Mouse (Mus musculus): Measurements from ENCODE around the gene Lmbr1l.
"Not testable (repeated sequence)": the region's sequence is repeated elsewhere in the genome, so short reads cannot be mapped to it uniquely, and the experiment has no call there.

Gene Lmbr1l

DNA sequence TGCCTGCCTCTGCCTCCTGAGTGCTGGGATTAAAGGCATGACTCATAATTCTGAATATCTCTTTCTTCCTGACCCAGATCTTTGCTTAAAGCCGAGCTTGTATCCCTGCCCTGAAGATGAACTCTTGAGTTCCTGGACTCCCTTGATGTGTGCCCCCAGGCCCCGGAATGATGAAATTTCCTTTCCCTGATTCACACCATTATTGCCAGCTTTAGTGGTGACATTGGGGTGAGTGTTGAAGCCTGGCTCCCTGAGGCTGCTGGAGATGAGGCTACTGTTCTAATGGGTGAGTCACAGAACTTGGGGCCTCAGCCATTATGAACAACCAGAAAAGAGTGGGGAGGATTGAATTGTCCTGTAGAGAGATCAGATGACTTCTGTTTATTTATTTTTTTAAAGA, 23.5 kb upstream of the Lmbr1l start:
- in situ Hi-C loops (cut with MboI; ENCODE audit: unreplicated experiment in 2 of 2) = no loop called here

DNA sequence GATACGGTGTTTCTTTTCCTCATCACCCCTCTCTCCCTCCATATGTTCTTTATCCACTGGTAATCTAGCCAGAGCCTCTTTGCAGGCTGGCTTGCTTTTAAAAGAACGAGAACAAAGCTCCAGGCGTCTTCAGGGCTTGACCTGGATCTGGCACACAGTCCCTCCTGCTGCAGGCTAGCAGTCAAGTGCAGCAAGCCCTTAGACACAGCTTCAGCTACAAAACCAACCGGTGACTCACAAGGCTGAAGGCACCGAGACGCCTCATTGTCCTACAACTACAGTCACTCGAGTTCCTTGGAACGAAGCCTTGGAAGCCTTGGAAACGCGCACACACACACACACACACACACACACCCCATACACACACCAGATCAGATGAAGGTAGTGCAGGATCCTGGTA, 22.8 kb upstream of the Lmbr1l start:
- in situ Hi-C loops (cut with MboI; ENCODE audit: unreplicated experiment in 2 of 2) = no loop called here

DNA sequence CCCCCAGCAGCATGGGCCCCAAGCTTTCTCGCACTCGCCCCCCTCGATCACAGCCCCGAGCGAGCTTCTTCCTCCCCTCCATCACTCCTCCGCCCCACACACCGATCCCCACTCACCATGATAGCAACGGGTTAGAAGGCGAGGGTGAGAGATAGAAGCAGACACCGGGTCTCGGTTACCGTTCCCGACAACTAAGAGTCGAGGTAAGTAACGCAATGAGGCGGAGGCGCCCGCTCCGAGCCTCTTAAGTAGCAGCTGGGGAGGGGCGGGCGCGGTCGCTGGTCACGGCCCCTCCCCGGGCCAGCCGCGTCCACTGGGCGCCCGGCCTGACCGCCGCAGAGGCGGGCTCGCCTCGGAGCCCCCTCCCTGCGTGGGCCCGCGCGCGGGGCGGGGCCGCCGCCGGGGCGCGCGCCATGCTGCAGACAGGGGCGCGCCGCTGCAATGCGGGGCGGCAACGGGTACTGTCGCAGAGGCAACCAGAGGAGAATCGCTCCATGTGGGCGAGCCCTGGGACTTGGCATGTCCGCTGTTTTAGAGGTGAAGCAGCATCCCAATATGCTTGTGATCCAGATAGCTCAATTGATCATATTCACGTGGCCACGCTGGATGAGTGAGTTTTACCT, 16.3 kb upstream of the Lmbr1l start, which contains the start of gene Tuba1b:
Gene Tuba1b, minus strand, starts transcription at position 349 of the 623 bp plus-strand sequence.
- in situ Hi-C loops (cut with MboI; ENCODE audit: unreplicated experiment in 2 of 2) = no loop called here

DNA sequence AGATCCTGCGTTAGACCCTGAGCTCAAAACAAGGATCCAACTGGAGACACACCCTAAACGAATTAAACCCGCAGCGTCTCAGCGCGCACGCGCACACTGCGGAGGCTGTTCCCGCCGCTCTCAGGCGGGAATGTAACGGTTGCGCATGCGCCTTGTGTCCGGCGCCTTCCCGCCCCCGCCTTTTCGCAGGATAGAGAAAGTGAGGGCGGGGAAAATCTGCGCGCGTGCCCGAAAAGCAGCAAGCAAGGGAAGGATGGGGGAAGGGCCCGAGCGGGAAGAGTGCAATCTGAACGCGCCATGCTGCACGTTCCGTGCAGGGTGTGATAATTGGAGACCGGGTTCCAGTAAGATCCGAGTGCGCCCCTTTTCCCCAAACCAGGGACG, 15.8 kb upstream of the Lmbr1l start:
- in situ Hi-C loops (cut with MboI; ENCODE audit: unreplicated experiment in 2 of 2) = no loop called here

DNA sequence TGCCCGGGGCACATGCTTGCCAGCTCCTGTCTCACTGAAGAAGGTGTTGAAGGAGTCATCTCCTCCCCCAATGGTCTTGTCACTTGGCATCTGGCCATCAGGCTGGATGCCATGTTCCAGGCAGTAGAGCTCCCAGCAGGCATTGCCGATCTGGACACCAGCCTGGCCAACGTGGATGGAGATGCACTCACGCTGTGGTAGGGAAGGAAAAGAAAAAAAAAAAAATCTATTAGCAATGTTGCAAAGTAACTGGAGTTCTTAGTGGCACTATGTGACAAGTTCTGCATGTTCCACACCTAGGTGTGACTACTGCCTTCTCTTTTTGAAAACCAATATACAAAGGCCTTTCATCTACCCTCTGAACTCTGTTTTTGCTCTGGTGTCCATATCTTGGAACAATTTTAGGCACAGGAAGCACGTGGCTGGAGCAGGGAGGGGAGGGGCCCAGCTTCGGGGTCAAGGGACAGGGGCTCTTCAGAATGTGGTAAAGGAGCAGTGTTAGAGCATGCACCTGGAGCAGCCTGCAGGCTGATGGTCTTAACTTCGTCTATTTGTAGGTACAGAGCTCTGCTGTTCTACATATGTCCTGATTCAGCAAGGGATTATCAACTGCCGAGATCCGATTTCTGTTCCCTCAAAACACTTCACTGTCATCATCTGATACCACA, 15.1 kb upstream of the Lmbr1l start:
- in situ Hi-C loops (cut with MboI; ENCODE audit: unreplicated experiment in 2 of 2) = not testable (repeated sequence)

DNA sequence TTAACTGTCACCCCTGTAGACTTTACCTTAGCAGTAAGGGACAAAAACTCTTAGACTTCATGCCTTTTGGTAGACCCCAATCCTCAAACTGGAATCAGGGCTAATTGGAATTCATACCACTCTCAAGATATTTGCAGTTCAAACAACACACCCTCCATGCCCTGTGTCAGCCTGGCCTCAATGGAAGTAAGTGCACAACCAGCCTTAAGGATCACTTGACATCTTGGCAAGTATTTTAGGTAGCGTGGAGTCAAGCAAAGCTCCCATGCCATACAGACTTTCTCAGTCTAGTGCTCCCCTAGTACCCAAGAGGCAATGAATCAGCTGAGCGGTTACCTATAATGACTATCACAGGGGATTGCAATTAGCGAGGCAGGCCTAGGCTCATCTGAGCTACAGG, 13.0 kb upstream of the Lmbr1l start:
- in situ Hi-C loops (cut with MboI; ENCODE audit: unreplicated experiment in 2 of 2) = no loop called here

DNA sequence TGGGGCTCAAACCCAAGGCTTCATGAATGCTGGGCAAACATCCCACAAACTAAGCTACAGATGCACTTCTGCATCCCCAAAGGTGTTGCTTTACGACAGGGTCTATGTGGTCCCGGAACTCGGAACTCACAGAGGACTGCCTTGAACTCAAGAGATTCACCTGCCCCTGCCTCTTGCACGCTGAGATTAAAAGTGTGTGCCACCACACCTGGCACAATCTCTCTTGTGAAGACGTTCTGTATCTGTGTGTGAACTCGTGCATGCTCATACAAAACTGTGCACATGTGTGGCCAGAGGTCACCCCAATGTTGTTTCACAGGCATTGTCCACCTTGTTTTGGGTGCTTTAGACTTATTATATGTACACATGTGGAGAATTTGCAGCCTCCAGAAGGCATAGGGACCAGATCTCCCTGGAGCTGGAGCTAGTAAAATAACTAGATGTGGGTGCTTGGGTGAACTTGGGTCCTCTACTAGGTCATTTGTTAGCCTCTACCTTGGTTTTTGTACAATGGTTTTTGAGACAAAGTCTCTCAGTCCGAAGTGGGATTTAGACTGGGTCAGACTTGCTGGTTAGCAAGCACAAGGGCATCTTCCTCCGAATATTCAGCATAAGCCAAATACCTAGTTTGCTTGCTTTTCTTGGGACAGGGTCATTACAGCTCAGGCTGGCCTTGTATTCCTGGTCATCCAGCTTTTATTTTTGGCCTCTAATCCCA, 12.1 kb upstream of the Lmbr1l start:
- in situ Hi-C loops (cut with MboI; ENCODE audit: unreplicated experiment in 2 of 2) = no loop called here

DNA sequence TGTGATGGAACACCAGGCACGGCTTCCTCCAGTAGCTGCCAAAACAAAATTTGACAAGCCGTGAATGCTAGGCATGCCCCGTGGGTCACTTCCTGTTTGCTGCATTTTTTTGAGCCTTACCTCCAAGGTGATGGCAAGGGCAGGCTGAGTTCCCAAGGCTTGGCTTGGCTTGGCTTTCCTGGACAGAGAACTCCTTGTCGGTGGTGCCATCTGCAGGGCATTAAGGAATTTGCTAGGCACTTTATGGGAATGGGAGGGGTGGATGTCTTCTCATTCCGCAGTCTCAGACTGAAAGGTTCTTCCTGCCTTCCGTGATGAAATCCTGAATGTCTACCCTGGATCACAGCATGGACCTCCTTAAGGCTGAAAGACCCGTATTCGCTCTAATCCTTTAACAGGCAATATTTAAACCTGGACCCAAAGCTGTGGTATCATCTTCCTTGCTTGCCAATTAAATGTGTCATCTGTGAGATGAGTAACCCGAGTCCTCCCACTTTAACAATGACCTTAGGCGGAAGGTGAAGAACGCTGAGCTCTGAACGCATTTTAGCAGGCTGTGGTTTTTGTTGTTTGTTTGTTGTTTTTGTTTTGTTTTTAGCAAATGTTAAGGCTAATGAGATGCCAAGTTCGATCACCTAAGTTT, 10.7 kb upstream of the Lmbr1l start:
- in situ Hi-C loops (cut with MboI; ENCODE audit: unreplicated experiment in 2 of 2) = no loop called here

DNA sequence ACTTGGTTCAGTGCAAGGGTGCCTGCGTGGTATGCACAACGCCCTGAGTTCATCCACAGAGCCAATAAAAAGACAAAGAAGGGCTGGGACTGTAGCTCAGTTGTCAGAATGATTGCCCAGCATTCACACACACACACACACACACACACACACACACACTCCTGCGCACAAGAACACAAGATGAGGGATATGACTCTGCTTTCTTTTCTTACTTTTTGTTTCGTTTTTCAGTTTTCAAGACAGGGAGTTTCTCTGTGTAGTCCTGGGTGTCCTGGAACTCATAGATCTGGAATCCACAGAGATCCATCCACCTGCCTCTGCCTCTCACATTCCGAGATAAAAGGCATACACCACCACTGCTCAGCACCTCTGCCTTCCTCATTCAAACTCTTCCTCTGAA, 9.5 kb upstream of the Lmbr1l start:
- in situ Hi-C loops (cut with MboI; ENCODE audit: unreplicated experiment in 2 of 2) = no loop called here

DNA sequence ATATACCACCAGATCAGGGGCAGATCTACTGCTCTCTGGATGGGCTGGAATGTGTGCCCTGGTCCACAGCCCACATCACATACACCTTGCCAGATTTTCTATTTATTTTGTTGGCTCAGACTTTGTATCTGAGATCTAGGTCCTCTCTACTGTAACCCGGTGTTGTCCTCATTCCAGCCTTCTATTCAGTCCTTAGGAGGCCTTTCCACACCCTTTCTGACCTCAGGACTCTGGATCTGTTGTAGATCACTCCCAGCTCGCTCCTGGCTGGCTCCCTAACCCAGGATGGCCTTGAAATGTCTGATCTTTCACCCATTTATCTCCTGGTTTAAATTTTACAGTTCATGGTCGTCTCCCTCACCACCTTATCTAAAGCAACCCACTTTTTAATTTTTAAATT, 6.7 kb upstream of the Lmbr1l start:
- in situ Hi-C loops (cut with MboI; ENCODE audit: unreplicated experiment in 2 of 2) = loop anchor here in 1 of 2 experiments (25.0 kb wide), 1 partner anchor 1388 kb away; the partner anchor contains the start of gene Mettl7a1

DNA sequence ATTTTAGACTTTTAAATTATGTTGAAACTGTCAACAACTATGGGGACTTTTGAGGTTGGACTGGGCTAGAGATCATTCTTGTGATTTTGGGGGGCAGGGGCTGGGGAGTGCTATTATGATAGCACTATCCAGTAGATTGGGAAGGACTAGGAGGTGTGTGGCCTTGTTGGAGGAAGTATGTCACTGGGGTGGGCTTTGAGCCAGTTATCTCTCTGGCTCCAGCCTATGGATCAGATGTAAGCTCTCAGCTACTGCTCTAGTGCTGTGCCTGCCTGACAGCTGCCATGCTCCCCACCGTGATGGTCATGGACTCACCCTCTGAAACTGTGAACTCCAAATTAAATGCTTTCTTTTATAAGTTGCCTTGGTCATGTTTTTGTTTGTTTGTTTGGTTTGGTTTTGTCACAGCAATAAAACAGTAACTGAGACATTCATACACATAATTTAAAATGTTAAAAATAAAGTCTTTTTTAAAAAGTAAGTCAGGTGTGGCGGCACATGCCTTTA, 5.1 kb upstream of the Lmbr1l start:
- in situ Hi-C loops (cut with MboI; ENCODE audit: unreplicated experiment in 2 of 2) = loop anchor here in 1 of 2 experiments (25.0 kb wide), 1 partner anchor 1389 kb away; the partner anchor contains the start of gene Mettl7a1

DNA sequence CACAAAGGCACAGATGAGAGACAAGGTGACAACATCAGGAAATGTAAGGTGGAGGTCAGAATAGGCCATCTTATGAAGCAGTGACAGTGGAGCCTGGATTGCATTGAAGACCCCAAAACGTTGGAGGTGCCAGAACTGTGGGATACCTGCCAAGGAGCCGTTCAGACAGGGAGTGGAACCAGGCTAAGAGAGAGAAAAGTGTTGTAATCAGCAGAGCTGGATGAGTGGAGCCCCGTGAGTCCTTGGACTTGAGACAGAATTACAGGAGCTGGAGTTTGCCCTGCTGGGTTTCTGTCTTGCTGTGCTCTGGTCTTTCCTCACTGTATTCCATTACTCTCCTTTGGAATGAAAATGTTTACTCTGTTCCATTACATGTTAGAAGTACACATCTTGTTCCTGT, 4.5 kb upstream of the Lmbr1l start:
- in situ Hi-C loops (cut with MboI; ENCODE audit: unreplicated experiment in 2 of 2) = loop anchor here in 1 of 2 experiments (25.0 kb wide), 1 partner anchor 1390 kb away; the partner anchor contains the start of gene Mettl7a1

DNA sequence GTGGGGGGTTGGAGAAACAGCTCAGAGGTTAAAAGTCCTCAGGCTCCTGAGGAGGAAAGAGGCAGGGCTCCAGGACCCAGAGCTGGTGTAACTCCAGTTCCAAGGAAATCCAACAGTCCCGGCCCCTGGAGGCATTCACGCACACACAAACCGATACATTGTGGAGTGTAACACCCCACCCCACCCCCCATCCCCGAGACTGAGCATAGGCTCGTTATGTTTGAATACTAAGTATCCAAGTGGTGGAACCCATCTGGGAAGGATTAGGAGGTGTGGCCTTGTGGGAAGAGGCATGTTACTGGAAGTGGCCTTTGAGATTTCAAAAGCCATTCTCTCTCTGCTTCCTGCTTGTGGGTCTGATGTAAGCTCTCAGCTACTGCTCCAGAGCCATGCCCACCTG, 3.5 kb upstream of the Lmbr1l start:
- in situ Hi-C loops (cut with MboI; ENCODE audit: unreplicated experiment in 2 of 2) = loop anchor here in 1 of 2 experiments (25.0 kb wide), 1 partner anchor 1391 kb away; the partner anchor contains the start of gene Mettl7a1

DNA sequence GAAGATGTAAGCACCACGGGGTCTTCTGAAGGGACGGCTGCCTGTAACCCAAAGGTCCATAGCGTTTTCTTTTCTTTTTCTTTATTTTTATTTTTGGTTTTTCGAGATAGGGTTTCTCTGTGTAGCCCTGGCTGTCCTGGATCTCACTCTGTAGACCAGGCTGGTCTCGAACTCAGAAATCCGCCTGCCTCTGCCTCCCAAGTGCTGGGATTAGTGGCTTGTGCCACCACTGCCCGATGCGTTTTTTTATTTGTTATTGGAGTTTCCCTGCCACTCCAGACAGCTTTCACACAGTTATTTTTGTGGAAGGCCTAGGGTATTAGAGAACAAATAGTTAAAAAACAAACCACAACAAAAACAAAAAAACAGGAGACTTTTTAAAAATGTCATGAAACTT, 466 bp upstream of the Lmbr1l start:
- in situ Hi-C loops (cut with MboI; ENCODE audit: unreplicated experiment in 2 of 2) = loop anchor here in 1 of 2 experiments (25.0 kb wide), 1 partner anchor 1394 kb away; the partner anchor contains the start of gene Mettl7a1

DNA sequence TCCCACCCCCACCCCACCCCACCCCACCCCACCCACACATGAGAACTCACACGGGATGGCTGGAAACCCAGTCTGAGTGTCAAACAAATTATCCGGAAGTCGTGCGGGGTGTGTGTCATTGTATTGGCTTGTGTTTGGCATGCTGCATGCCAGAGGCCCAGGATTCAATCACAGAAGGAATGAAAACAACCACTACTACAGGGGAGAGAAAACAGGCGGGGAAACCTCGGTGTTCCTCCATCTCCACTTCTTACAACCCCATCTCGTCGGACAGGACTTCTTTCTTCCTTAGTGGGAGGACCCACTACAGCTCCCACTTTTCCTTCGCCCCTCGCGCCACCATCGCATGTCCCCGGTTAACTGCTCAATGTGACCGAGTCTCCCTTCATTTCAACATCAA, 940 bp downstream of the Lmbr1l start:
- in situ Hi-C loops (cut with MboI; ENCODE audit: unreplicated experiment in 2 of 2) = loop anchor here in 1 of 2 experiments (25.0 kb wide), 1 partner anchor 1395 kb away; the partner anchor contains the start of gene Mettl7a1

DNA sequence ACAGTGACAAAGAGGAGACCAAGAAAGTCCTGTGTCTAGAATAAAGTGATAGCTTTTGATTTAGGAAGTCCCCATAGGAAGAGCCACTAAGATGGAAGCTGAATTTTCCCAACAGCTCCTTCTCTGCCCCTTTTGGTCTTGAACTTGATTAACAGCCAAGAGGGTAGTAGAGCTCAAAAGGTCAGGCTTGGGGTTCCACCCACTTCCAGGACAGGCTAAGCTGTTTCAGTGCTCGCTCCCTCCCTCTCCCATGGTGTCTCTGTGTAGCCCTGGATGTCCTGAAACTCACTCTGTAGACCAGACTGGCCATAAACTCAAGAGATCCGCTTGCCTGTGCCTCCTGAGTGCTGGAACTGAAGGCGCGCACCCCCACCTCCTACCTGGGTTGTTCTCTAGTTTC, 2.0 kb downstream of the Lmbr1l start:
- in situ Hi-C loops (cut with MboI; ENCODE audit: unreplicated experiment in 2 of 2) = loop anchor here in 1 of 2 experiments (25.0 kb wide), 1 partner anchor 1396 kb away; the partner anchor contains the start of gene Mettl7a1

DNA sequence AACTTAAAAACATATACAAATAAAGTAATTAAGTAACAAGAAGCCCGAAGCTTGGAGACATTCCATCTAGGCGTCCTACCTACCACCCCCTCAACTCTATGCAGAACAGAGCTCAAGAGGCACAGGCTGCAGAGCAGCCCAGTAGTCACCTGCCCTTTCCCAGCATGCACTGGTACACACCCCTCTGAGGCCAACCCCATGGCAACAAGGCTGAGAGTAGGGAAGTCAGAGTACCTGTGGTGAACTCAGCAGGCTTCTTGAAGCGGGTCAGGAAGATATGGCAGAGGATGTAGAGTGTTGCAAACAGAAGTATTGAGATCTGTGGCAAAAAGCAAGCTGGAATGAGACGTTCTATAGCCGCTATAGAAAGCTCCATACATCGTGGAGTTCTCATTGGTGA, 3.1 kb downstream of the Lmbr1l start:
- in situ Hi-C loops (cut with MboI; ENCODE audit: unreplicated experiment in 2 of 2) = loop anchor here in 1 of 2 experiments (25.0 kb wide), 1 partner anchor 1397 kb away; the partner anchor contains the start of gene Mettl7a1

DNA sequence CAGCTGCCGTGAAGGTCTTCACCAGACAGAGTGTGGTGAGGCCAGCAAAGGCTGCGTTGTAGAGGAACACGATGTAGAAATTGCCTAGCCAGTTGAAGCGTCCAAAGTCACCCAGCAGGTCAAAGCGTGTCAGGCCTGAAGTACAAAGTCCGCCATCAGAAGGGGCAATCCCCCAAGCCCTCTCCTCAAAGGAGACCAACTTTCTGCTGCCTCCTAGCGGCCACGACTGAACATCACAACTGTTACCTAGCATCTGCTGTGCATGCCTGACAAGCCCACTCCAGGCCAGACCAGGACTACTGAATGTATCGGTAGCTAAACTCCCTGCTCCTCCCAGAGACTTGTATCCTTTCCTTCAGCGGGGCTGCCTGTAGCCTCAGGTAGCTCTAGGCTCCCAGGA, 13.3 kb downstream of the Lmbr1l start:
- in situ Hi-C loops (cut with MboI; ENCODE audit: unreplicated experiment in 2 of 2) = loop anchor here in 1 of 2 experiments (25.0 kb wide), 1 partner anchor 1408 kb away; the partner anchor contains the start of gene Mettl7a1

DNA sequence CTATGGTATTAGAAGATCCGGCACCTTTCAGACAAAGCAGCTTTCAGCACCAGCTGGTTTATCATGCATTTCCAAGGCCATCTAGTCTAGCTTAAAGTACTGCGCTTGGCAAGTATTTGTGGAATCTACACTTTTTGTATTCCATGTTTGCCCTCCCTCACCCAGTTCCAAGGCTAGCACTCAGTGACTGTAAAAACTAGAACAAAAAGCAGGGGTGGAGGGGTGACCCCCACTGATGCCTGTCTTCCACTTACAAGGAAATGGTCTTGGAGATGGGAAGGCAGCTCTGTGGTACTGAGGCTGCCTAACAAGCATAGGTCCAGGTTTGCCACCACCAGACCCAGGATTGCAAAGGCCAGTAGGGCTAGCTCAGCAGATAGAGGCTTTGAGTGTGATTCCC, 15.4 kb downstream of the Lmbr1l start:
- in situ Hi-C loops (cut with MboI; ENCODE audit: unreplicated experiment in 2 of 2) = loop anchor here in 1 of 2 experiments (25.0 kb wide), 1 partner anchor 1410 kb away; the partner anchor contains the start of gene Mettl7a1

DNA sequence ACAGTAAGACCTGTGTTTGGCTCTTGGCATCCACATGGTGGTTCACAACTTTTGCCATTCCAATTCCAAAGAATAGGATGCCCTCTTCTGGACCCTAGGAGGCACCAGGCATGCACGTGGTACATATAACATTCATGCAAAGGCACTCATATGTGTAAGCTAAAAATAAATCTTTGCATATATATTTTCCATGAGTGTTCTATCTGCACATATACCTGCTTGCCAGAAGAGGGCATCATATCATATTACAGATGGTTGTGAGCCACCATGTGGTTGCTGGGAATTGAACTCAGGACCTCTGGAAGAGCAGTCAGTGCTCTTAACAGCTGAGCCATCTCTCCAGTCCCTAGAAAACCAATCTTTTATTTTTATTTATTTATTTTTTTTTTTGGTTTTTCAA, 16.5 kb downstream of the Lmbr1l start:
- in situ Hi-C loops (cut with MboI; ENCODE audit: unreplicated experiment in 2 of 2) = loop anchor here in 1 of 2 experiments (25.0 kb wide), 1 partner anchor 1411 kb away; the partner anchor contains the start of gene Mettl7a1

All from v-Abl transformed pro-B cells (cell line).